Mouse (Mus musculus): ENCODE data around the gene Prss40. TPM values are rescaled to one million over a fixed set of nuclear protein-coding genes. Genes with fewer than 3 reads are reported as not detected.

The Prss40 gene
- not detected in 2 replicates for polyA plus RNA-seq (2015; fragmentation: Nextera tagmentation; extraction: Ambion mirVana)

- H3K4me1 ChIP-seq: no peaks in the 10 kb centered on the region
- no peak within 1 kb of the TSS for H3K4me3 ChIP-seq
- WGBS: 77% methylated on average over 15 of the region's 15 CpGs
- no peak within 1 kb of the TSS for H3K9ac ChIP-seq
- no peak within 1 kb of the TSS for H3K27ac ChIP-seq
- no peak for ATAC-seq (ENCODE audit: borderline replicate concordance, extremely low read depth, low FRiP score, low TSS enrichment)
- no peaks in the 10 kb centered on the region for H3K9me3 ChIP-seq
- H3K27me3 ChIP-seq: no peaks in the 10 kb centered on the region
- no peaks in the 10 kb centered on the region for H3K36me3 ChIP-seq
- no peak within 1 kb of the TSS for H3K4me2 ChIP-seq
These were observed at the start of gene Prss40 for GRCm38 (mm10) chr1:34560843-34561242. Gene Prss40 (minus strand): TSS chr1:34560943.

- no peak overlapping the region for H3K27ac ChIP-seq
- no peaks in the 10 kb centered on the region for H3K27me3 ChIP-seq
- H3K36me3 ChIP-seq: no peaks in the 10 kb centered on the region
- no peak overlapping the region for H3K4me3 ChIP-seq
- H3K4me2 ChIP-seq: no peak overlapping the region
- no peak overlapping the region for H3K9ac ChIP-seq
- no peaks in the 10 kb centered on the region for H3K4me1 ChIP-seq
- 19% methylated on average over 8 of the region's 8 CpGs for WGBS
- ATAC-seq (ENCODE audit: borderline replicate concordance, extremely low read depth, low FRiP score, low TSS enrichment): no peak
- H3K9me3 ChIP-seq: no peaks in the 10 kb centered on the region
These were observed 41.6 kb upstream of the Prss40 start for GRCm38 (mm10) chr1:34602363-34602762.

GRCm38 (mm10) chr1:34601323-34602047 is 40.7 kb upstream of the Prss40 start:
- Histone ChIP-seq H3K4me3 (no peak overlapping the region), H3K4me2 (no peak overlapping the region), H3K9me3 (no peaks in the 10 kb centered on the region), H3K4me1 (no peaks in the 10 kb centered on the region), H3K27me3 (no peaks in the 10 kb centered on the region), H3K9ac (no peak overlapping the region), H3K27ac (no peak overlapping the region), H3K36me3 (no peaks in the 10 kb centered on the region)
- ATAC-seq (ENCODE audit: borderline replicate concordance, extremely low read depth, low FRiP score, low TSS enrichment): no peak
- WGBS: 76% methylated on average over 3 of the region's 3 CpGs

- H3K4me2 ChIP-seq: no peak overlapping the region
- WGBS: 79% methylated on average over 15 of the region's 15 CpGs
- no peak for ATAC-seq (ENCODE audit: borderline replicate concordance, extremely low read depth, low FRiP score, low TSS enrichment)
- H3K27me3 ChIP-seq: no peaks in the 10 kb centered on the region
- no peaks in the 10 kb centered on the region for H3K9me3 ChIP-seq
- H3K4me1 ChIP-seq: no peaks in the 10 kb centered on the region
- no peak overlapping the region for H3K27ac ChIP-seq
- H3K9ac ChIP-seq: no peak overlapping the region
- no peak overlapping the region for H3K4me3 ChIP-seq
- no peaks in the 10 kb centered on the region for H3K36me3 ChIP-seq
These were observed 39.3 kb upstream of the Prss40 start for GRCm38 (mm10) chr1:34600000-34600399.

DNA sequence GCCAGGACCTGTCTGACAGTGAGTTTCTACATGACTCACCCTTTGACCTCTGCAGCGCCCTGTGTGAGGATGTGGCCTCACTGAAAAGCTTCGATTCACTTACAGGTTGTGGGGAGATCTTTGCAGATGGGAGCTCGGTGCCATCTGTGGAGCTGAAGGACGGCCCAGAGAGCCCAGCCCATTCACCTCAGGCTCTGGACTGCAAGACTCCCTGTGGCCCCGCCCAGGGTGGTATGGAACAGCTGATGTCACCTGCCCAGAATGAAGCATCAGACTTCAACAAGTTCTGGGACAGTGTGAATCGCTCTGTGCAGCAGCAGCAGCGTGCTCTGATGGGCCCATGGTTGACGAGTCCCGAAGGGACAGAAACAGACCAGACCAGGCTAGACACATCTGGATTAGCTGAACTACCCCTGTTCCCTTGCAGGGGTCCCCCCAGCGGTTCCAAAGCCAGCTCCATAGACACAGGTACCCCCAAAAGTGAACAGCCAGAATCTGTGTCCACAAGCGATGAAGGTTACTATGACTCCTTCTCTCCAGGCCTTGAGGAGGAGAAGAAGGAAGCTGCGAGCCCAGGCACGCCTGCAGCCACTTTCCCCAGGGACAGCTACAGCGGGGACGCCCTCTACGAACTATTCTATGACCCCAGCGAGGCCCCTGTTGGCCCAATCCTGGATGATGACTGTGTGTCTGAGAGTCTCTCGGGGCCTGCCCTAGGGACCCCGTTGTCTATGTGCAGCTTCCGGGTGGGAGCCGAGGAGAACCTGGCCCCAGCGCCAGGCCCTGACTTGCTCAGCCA is 26.8 kb upstream of the Prss40 start:
- H3K9me3 ChIP-seq: no peaks in the 10 kb centered on the region
- H3K4me3 ChIP-seq: no peak overlapping the region
- H3K36me3 ChIP-seq: no peaks in the 10 kb centered on the region
- no peak overlapping the region for H3K27ac ChIP-seq
- H3K9ac ChIP-seq: no peak overlapping the region
- H3K4me2 ChIP-seq: no peak overlapping the region
- H3K4me1 ChIP-seq: no peaks in the 10 kb centered on the region
- 77% methylated on average over 22 of the region's 22 CpGs for WGBS
- ATAC-seq (ENCODE audit: borderline replicate concordance, extremely low read depth, low FRiP score, low TSS enrichment): no peak
- H3K27me3 ChIP-seq: no peaks in the 10 kb centered on the region

DNA sequence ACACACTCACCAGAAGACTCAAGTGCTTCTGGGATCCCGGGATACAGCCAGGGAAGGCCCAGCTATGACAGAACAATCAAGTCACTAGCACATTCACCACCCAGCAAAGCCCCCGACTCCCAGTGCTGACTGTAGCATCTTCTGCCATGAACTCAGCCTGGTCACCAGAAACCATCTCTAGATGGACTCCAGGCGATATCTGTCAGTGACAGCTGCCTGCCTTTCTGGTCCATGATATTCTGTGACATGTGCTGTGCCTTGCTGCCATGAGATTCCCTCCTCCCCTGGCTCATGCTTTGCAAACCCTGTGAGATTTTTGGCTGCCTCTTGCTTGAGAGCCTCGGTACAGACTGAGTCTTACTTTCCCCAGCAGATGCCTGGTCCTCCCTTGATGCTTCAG is 24.0 kb upstream of the Prss40 start:
- 66% methylated on average over 4 of the region's 4 CpGs for WGBS
- Histone ChIP-seq H3K36me3 (no peaks in the 10 kb centered on the region), H3K4me2 (no peak overlapping the region), H3K9ac (no peak overlapping the region), H3K4me3 (no peak overlapping the region), H3K9me3 (no peaks in the 10 kb centered on the region), H3K27ac (no peak overlapping the region), H3K27me3 (peaks cover 14% of the 10 kb centered on the region), H3K4me1 (peaks cover 2% of the 10 kb centered on the region)
- no peak for ATAC-seq (ENCODE audit: borderline replicate concordance, extremely low read depth, low FRiP score, low TSS enrichment)

DNA sequence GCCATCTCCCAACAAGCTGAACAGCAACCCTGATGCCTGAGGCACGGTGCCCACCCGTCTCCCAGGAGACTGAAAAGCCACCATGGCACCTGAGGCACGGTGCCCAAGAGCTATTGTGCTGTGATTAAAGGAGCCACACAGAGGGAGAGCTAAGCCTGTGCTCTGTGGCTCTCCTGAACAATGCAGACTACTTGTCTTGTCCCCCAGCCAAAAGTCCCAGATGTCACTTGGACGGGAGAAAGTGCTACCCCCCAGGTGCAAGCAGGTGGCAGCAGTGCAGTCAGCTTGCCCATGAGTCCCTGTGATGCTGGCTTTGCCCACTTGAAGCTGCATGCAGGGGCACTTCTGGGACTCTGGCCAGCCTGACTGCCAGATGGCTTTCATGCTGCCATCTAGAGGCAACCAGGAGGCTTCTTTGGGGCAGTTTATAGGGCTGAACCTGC is 23.1 kb upstream of the Prss40 start:
- 26% methylated on average over 4 of the region's 4 CpGs for WGBS
- Histone ChIP-seq H3K36me3 (no peaks in the 10 kb centered on the region), H3K9ac (no peak overlapping the region), H3K4me1 (peaks cover 9% of the 10 kb centered on the region), H3K27ac (no peak overlapping the region), H3K27me3 (peaks cover 22% of the 10 kb centered on the region), H3K4me3 (no peak overlapping the region), H3K9me3 (no peaks in the 10 kb centered on the region), H3K4me2 (no peak overlapping the region)
- no peak for ATAC-seq (ENCODE audit: borderline replicate concordance, extremely low read depth, low FRiP score, low TSS enrichment)

- no peak for ATAC-seq (ENCODE audit: borderline replicate concordance, extremely low read depth, low FRiP score, low TSS enrichment)
- Histone ChIP-seq H3K27ac (no peak overlapping the region), H3K4me2 (no peak overlapping the region), H3K36me3 (no peaks in the 10 kb centered on the region), H3K4me3 (no peak overlapping the region), H3K9ac (no peak overlapping the region), H3K4me1 (peaks cover 10% of the 10 kb centered on the region), H3K27me3 (peaks cover 33% of the 10 kb centered on the region), H3K9me3 (no peaks in the 10 kb centered on the region)
- WGBS: 77% methylated on average over 6 of the region's 6 CpGs
These were observed 21.5 kb upstream of the Prss40 start for GRCm38 (mm10) chr1:34582218-34582617.

DNA sequence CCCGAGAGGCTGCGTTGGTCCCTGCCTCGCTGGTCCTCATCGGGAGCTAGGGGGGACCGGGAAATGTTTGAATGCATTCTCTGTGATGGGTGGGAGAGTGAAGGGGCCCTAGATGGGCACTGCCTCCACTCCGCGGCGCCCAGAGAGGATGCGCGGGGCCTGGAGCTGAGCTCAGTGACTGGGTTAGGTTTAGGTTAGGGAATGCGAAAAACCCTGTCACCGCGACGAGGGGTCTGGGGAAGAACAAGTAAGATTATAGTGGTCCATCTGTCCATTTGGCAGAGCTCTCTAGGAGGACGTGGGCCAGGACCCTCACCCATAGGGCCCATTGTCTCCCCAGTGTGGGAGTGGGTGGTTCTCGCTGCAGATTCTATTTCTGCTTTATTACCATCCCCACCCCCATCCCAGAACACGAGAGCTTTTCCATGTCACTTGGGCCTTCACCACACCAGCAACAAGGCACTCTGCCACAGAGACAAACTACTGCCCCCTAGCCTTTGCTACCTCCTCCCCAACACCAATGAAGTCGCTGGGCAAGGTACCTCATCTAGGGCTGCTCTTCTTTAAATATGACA is 19.1 kb upstream of the Prss40 start:
- H3K4me2 ChIP-seq: peak overlapping the region; percentile 64
- H3K27ac ChIP-seq: no peak overlapping the region
- no peak overlapping the region for H3K9ac ChIP-seq
- H3K4me1 ChIP-seq: peaks cover 10% of the 10 kb centered on the region
- ATAC-seq (ENCODE audit: borderline replicate concordance, extremely low read depth, low FRiP score, low TSS enrichment): peak; percentile 19; the same call in 1 of the 2 replicates
- H3K27me3 ChIP-seq: peaks cover 37% of the 10 kb centered on the region
- H3K9me3 ChIP-seq: no peaks in the 10 kb centered on the region
- WGBS: under 1% methylated on average over 18 of the region's 18 CpGs
- H3K36me3 ChIP-seq: no peaks in the 10 kb centered on the region
- H3K4me3 ChIP-seq: peak overlapping the region; percentile 32

- no peak within 1 kb of the TSS for H3K27ac ChIP-seq
- peak within 1 kb of the TSS; percentile 64 for H3K4me2 ChIP-seq
- no peak within 1 kb of the TSS for H3K9ac ChIP-seq
- WGBS: under 1% methylated on average over 52 of the region's 53 CpGs
- no peaks in the 10 kb centered on the region for H3K36me3 ChIP-seq
- H3K9me3 ChIP-seq: no peaks in the 10 kb centered on the region
- peak within 1 kb of the TSS; percentile 32 for H3K4me3 ChIP-seq
- peak; percentile 82 for ATAC-seq (ENCODE audit: borderline replicate concordance, extremely low read depth, low FRiP score, low TSS enrichment)
- H3K27me3 ChIP-seq: peaks cover 37% of the 10 kb centered on the region
- peaks cover 10% of the 10 kb centered on the region for H3K4me1 ChIP-seq
These were observed 18.4 kb upstream of the Prss40 start, which contains the start of gene Amer3 for GRCm38 (mm10) chr1:34578851-34579781. Gene Amer3 (plus strand): TSS chr1:34579657.

DNA sequence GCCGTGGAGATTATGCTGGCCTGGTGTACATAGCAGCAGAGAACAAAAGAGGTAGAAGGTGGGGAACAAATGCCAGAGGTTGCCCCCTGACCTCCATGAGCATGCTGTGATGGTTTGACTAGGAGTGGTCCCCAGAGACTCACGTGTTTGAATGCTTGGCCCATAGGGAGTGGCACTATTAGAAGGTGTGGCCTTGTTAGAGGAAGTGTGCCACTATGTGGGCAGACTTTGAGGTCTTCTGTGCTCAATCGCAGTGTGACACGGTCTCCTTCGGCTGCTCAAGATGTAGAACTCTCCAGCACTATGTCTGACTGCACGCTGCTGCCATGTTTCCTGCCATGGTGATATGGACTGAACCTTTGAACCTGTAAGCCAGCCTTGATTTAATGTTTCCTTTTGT is 12.5 kb upstream of the Prss40 start:
- ATAC-seq (ENCODE audit: borderline replicate concordance, extremely low read depth, low FRiP score, low TSS enrichment): no peak

More for the DNA sequence above, 12.5 kb upstream of the Prss40 start:
- Histone ChIP-seq H3K4me3 (no peak overlapping the region), H3K27ac (no peak overlapping the region), H3K36me3 (no peaks in the 10 kb centered on the region), H3K9me3 (no peaks in the 10 kb centered on the region), H3K27me3 (peaks cover 9% of the 10 kb centered on the region), H3K9ac (no peak overlapping the region), H3K4me1 (no peaks in the 10 kb centered on the region), H3K4me2 (no peak overlapping the region)
- WGBS: 80% methylated on average over 6 of the region's 6 CpGs

All from lung, embryonic 15.5 days (tissue).